Mouse (Mus musculus) liver, adult 2 months (tissue): ENCODE data around the gene Eif3a.

Experiments
- CTCF ChIP-seq: fragments of 200-500 bp; IDR thresholded peaks from 2 replicates; pipeline ENCODE4 v1.5.1; 2011; ENCODE audit warnings: low read depth, low read length, control low read depth
- POLR2A ChIP-seq: fragments of 200-500 bp; IDR thresholded peaks from 2 replicates; pipeline ENCODE4 v1.6.1; 2011; ENCODE audit warnings: low read length, control low read depth; ENCODE audit not compliant: insufficient read depth; ENCODE audit errors: extremely low read depth

DNA sequence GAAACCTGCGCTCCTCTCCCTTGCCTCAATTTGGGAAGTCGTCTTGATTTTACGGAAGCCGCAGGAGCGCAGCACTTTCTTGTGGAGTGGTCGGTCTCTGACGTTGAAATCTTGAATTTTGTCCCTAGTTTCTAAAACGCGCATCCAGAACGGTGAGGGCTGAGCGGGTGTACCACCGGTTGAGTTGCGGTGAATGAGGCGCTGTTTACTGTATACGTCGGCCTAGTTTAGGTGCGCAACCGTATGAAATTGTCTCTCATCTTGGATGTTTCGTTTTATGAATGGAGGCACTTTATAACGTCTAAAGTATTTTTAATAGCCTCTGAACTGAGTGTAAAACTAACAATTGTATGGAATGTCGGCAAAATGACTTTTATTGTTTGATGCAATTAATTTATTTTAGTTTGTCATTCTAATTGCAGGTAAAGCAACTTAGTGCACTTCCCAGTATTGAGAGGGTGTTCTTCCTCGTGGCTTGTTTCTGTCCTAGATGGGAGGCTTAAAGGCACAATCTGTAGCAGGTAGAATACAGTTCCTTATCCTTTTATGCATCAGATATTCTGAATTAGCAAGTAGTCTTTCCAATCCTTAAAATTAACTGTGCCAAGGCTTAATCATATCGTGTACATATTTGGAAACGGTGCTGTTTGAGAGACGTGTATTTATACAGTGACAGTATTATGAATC is 33.2 kb downstream of the Eif3a start:
- TF ChIP-seq CTCF (no peak), POLR2A (no peak)
